Mouse (Mus musculus): Measurements from ENCODE around the gene Ccdc51. TPM values are rescaled to one million over a fixed set of nuclear protein-coding genes. Genes with fewer than 3 reads are reported as not detected.

The Ccdc51 gene
- polyA plus RNA-seq (2015; fragmentation: Nextera tagmentation; extraction: Ambion mirVana), result 14.1 and 14.6 TPM in 2 replicates

GRCm38 (mm10) chr9:109082124-109082800 is at the start of gene Ccdc51, which contains the start of gene Tma7:
TSS of gene Ccdc51 (plus strand) at chr9:109082493.
TSS of gene Tma7 (minus strand) at chr9:109082587.
- ATAC-seq (ENCODE audit: insufficient number of reproducible peaks, insufficient read depth, low FRiP score, low TSS enrichment, low read depth), result peak; percentile 93
- H3K27ac ChIP-seq, result peak within 1 kb of the TSS; percentile 55
- WGBS, result 1% methylated on average over 37 of the region's 37 CpGs

GRCm38 (mm10) chr9:109038086-109038895 is 44.0 kb upstream of the Ccdc51 start, which contains the start of gene Shisa5:
TSS of gene Shisa5 (plus strand) at chr9:109038565.
- peak within 1 kb of the TSS; percentile 88 for H3K9ac ChIP-seq
- under 1% methylated on average over 40 of the region's 40 CpGs for WGBS
- H3K27me3 ChIP-seq, result no peaks in the 10 kb centered on the region
- H3K36me3 ChIP-seq, result no peaks in the 10 kb centered on the region
- peak within 1 kb of the TSS; percentile 78 for H3K4me3 ChIP-seq
- peak; percentile 85 for ATAC-seq (ENCODE audit: insufficient number of reproducible peaks, insufficient read depth, low FRiP score, low TSS enrichment, low read depth)
- peak within 1 kb of the TSS; percentile 69 for H3K27ac ChIP-seq
- H3K4me2 ChIP-seq, result peak within 1 kb of the TSS; percentile 85
- no peaks in the 10 kb centered on the region for H3K9me3 ChIP-seq
- H3K4me1 ChIP-seq, result peaks cover 29% of the 10 kb centered on the region

More at GRCm38 (mm10) chr9:109082124-109082800, at the start of gene Ccdc51, which contains the start of gene Tma7:
- peak within 1 kb of the TSS; percentile 83 for H3K4me3 ChIP-seq
- no peaks in the 10 kb centered on the region for H3K9me3 ChIP-seq
- peaks cover 29% of the 10 kb centered on the region for H3K36me3 ChIP-seq
- H3K4me2 ChIP-seq, result peak within 1 kb of the TSS; percentile 86
- H3K4me1 ChIP-seq, result peaks cover 23% of the 10 kb centered on the region
- no peaks in the 10 kb centered on the region for H3K27me3 ChIP-seq
- peak within 1 kb of the TSS; percentile 87 for H3K9ac ChIP-seq

- 10% methylated on average over 8 of the region's 8 CpGs for WGBS
- peaks cover 29% of the 10 kb centered on the region for H3K4me1 ChIP-seq
- ATAC-seq (ENCODE audit: insufficient number of reproducible peaks, insufficient read depth, low FRiP score, low TSS enrichment, low read depth), result peak; percentile 27; the same call in 1 of the 2 replicates
- H3K9ac ChIP-seq, result peak overlapping the region; percentile 88
- no peaks in the 10 kb centered on the region for H3K27me3 ChIP-seq
- no peaks in the 10 kb centered on the region for H3K36me3 ChIP-seq
- H3K4me2 ChIP-seq, result peak overlapping the region; percentile 85
- H3K9me3 ChIP-seq, result no peaks in the 10 kb centered on the region
- H3K27ac ChIP-seq, result peak overlapping the region; percentile 69
- peak overlapping the region; percentile 78 for H3K4me3 ChIP-seq
These were observed 43.4 kb upstream of the Ccdc51 start for GRCm38 (mm10) chr9:109038901-109039364.

GRCm38 (mm10) chr9:109039681-109040080 is 42.6 kb upstream of the Ccdc51 start:
- peaks cover 3% of the 10 kb centered on the region; the same call in 1 of the 2 replicates for H3K36me3 ChIP-seq
- H3K9me3 ChIP-seq, result no peaks in the 10 kb centered on the region
- H3K4me3 ChIP-seq, result peak overlapping the region; percentile 78
- no peak for ATAC-seq (ENCODE audit: insufficient number of reproducible peaks, insufficient read depth, low FRiP score, low TSS enrichment, low read depth)
- 0 out of 2 replicates have a peak overlapping the region, but pooled peaks have one; percentile 88 for H3K9ac ChIP-seq
- H3K27ac ChIP-seq, result no peak overlapping the region
- WGBS, result 73% methylated on average over 4 of the region's 4 CpGs
- H3K27me3 ChIP-seq, result no peaks in the 10 kb centered on the region
- H3K4me1 ChIP-seq, result peaks cover 29% of the 10 kb centered on the region
- peak overlapping the region; percentile 85 for H3K4me2 ChIP-seq

- peak overlapping the region; percentile 46 for H3K9ac ChIP-seq
- 79% methylated on average over 8 of the region's 8 CpGs for WGBS
- H3K36me3 ChIP-seq, result peaks cover 3% of the 10 kb centered on the region; the same call in 1 of the 2 replicates
- no peaks in the 10 kb centered on the region for H3K9me3 ChIP-seq
- no peak overlapping the region for H3K4me3 ChIP-seq
- ATAC-seq (ENCODE audit: insufficient number of reproducible peaks, insufficient read depth, low FRiP score, low TSS enrichment, low read depth), result no peak
- no peak overlapping the region for H3K27ac ChIP-seq
- H3K4me2 ChIP-seq, result peak overlapping the region; percentile 85; the same call in 1 of the 2 replicates
- no peaks in the 10 kb centered on the region for H3K27me3 ChIP-seq
- peaks cover 29% of the 10 kb centered on the region for H3K4me1 ChIP-seq
These were observed 42.1 kb upstream of the Ccdc51 start for GRCm38 (mm10) chr9:109040216-109040615.

GRCm38 (mm10) chr9:109040906-109041305 is 41.4 kb upstream of the Ccdc51 start:
- Histone ChIP-seq H3K36me3 (peaks cover 3% of the 10 kb centered on the region; the same call in 1 of the 2 replicates), H3K27ac (no peak overlapping the region), H3K4me2 (no peak overlapping the region), H3K4me1 (peaks cover 29% of the 10 kb centered on the region), H3K9ac (peak overlapping the region; percentile 46; the same call in 1 of the 2 replicates), H3K4me3 (no peak overlapping the region), H3K9me3 (no peaks in the 10 kb centered on the region), H3K27me3 (no peaks in the 10 kb centered on the region)
- whole genome bisulfite sequencing, result 57% methylated on average over 6 of the region's 6 CpGs
- no peak for ATAC-seq (ENCODE audit: insufficient number of reproducible peaks, insufficient read depth, low FRiP score, low TSS enrichment, low read depth)

- Histone ChIP-seq H3K27me3 (no peaks in the 10 kb centered on the region), H3K9ac (no peak overlapping the region), H3K4me1 (peaks cover 29% of the 10 kb centered on the region), H3K4me3 (no peak overlapping the region), H3K36me3 (peaks cover 5% of the 10 kb centered on the region), H3K4me2 (no peak overlapping the region), H3K9me3 (no peaks in the 10 kb centered on the region), H3K27ac (no peak overlapping the region)
- no peak for ATAC-seq (ENCODE audit: insufficient number of reproducible peaks, insufficient read depth, low FRiP score, low TSS enrichment, low read depth)
- WGBS, result 74% methylated on average over 7 of the region's 7 CpGs
These were observed 40.9 kb upstream of the Ccdc51 start for GRCm38 (mm10) chr9:109041351-109041750.

GRCm38 (mm10) chr9:109046306-109046705 is 36.0 kb upstream of the Ccdc51 start:
- Histone ChIP-seq H3K9ac (no peak overlapping the region), H3K27me3 (no peaks in the 10 kb centered on the region), H3K4me2 (no peak overlapping the region), H3K27ac (no peak overlapping the region), H3K9me3 (no peaks in the 10 kb centered on the region), H3K4me3 (no peak overlapping the region), H3K36me3 (peaks cover 22% of the 10 kb centered on the region), H3K4me1 (no peaks in the 10 kb centered on the region)
- no peak for ATAC-seq (ENCODE audit: insufficient number of reproducible peaks, insufficient read depth, low FRiP score, low TSS enrichment, low read depth)
- 38% methylated on average over 5 of the region's 5 CpGs for WGBS

- 75% methylated on average over 7 of the region's 7 CpGs for WGBS
- peaks cover 9% of the 10 kb centered on the region for H3K4me1 ChIP-seq
- H3K27ac ChIP-seq, result no peak overlapping the region
- no peak for ATAC-seq (ENCODE audit: insufficient number of reproducible peaks, insufficient read depth, low FRiP score, low TSS enrichment, low read depth)
- no peaks in the 10 kb centered on the region for H3K27me3 ChIP-seq
- H3K9ac ChIP-seq, result no peak overlapping the region
- H3K9me3 ChIP-seq, result no peaks in the 10 kb centered on the region
- peaks cover 39% of the 10 kb centered on the region for H3K36me3 ChIP-seq
- H3K4me3 ChIP-seq, result no peak overlapping the region
- H3K4me2 ChIP-seq, result no peak overlapping the region
These were observed 33.0 kb upstream of the Ccdc51 start for GRCm38 (mm10) chr9:109049316-109049715.

GRCm38 (mm10) chr9:109049996-109050673 is 32.2 kb upstream of the Ccdc51 start:
- Histone ChIP-seq H3K9ac (no peak overlapping the region), H3K36me3 (peaks cover 38% of the 10 kb centered on the region), H3K4me2 (no peak overlapping the region), H3K4me1 (peaks cover 17% of the 10 kb centered on the region), H3K27ac (no peak overlapping the region), H3K9me3 (no peaks in the 10 kb centered on the region), H3K4me3 (no peak overlapping the region), H3K27me3 (no peaks in the 10 kb centered on the region)
- WGBS, result 77% methylated on average over 9 of the region's 9 CpGs
- ATAC-seq (ENCODE audit: insufficient number of reproducible peaks, insufficient read depth, low FRiP score, low TSS enrichment, low read depth), result no peak

- no peak overlapping the region for H3K27ac ChIP-seq
- no peak overlapping the region for H3K4me3 ChIP-seq
- no peak overlapping the region for H3K9ac ChIP-seq
- 75% methylated on average over 3 of the region's 3 CpGs for WGBS
- peaks cover 39% of the 10 kb centered on the region for H3K36me3 ChIP-seq
- H3K27me3 ChIP-seq, result no peaks in the 10 kb centered on the region
- H3K9me3 ChIP-seq, result no peaks in the 10 kb centered on the region
- peaks cover 22% of the 10 kb centered on the region for H3K4me1 ChIP-seq
- no peak for ATAC-seq (ENCODE audit: insufficient number of reproducible peaks, insufficient read depth, low FRiP score, low TSS enrichment, low read depth)
- H3K4me2 ChIP-seq, result no peak overlapping the region
These were observed 31.7 kb upstream of the Ccdc51 start for GRCm38 (mm10) chr9:109050674-109050997.
